Mouse (Mus musculus): ENCODE measurements around the gene Traf3ip1.
"Not testable (repeated sequence)": the region's sequence is repeated elsewhere in the genome, so short reads cannot be mapped to it uniquely, and the experiment has no call there.

Gene Traf3ip1

GRCm38 (mm10) chr1:91465244-91465643, 29.2 kb upstream of the Traf3ip1 start:
- no peak for DNase-seq (ENCODE audit: low read depth in 1 of 2, low spot score in 2 of 2)

DNA sequence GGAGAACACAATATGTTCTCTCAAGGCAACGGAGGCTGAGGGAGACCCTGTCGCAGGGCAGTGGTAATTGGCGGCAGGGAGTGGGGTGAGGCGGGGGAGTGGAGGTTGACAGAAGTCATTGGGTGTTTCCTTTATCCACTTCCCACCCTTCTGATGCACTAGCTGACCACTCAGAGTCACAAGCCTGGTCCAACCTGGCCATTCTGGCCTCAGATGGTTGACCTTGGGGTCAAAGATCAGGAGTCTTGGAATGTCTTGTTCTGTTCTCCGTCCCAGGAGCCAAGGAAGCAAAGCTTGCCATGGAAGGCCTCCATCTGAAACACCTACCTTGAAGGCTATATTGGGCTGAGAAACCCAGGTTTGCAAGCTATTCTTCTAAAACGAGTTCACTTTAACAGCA, 28.3 kb upstream of the Traf3ip1 start:
- no peak for DNase-seq (ENCODE audit: low read depth in 1 of 2, low spot score in 2 of 2)

DNA sequence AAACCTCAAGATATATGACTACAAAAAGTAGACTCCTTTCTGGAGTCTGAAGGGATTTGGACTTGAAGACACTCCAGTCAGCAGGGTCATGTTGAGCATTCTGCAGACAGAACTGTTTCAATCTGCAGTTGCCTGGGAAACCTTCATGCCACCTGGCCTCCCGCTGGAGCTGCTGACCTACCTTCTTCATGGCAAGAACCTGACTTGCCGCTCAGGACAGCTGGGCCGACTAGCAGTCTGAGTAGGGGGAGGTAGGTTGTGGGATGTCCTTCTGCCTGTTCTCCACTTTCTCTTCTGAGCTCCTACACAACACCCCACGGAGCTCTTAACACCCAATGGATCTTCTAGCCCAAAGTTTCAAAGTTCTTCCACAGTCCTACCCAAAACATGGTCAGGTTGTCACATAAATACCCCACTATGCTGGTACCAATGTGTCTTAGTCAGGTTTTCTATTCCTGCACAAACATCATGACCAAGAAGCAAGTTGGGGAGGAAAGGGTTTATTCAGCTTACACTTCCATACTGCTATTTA, 24.5 kb upstream of the Traf3ip1 start:
- no peak for DNase-seq (ENCODE audit: low read depth in 1 of 2, low spot score in 2 of 2)

DNA sequence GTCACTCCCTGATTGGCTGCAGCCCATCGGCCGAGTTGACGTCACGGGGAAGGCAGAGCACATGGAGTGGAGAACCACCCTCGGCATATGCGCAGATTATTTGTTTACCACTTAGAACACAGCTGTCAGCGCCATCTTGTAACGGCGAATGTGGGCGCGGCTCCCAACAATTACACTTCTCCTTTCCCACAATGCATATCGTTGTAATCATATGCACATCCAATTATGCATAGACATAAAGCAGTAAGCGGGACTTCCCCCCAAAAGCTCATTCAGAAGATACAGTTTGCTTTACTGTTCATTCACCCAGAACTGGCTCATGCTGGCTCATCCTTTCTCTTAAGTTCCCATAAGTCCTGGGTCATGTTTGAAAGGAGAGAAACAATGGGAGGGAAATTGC, 16.3 kb upstream of the Traf3ip1 start:
- not testable (repeated sequence) for DNase-seq (ENCODE audit: low read depth in 1 of 2, low spot score in 2 of 2)

DNA sequence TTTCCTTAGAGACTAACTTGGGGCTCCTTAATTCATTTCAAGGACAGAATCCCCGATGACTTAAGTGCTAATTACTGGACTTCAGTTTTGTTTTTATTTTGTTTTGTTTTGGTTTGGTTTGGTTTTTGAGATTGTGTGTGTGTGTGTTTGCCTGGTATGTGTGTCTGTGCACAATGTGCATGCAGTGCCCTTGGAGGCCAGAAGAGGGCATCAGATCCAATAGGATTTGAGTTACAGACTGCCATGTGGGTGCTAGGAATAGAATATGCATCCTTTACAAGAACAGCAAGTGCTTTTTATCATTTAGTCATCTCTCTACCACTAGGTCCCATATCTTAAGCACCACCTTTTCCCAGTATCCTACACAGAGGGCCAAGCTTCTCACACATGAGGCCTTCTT, 15.5 kb upstream of the Traf3ip1 start:
- DNase-seq (ENCODE audit: low read depth in 1 of 2, low spot score in 2 of 2): no peak

DNA sequence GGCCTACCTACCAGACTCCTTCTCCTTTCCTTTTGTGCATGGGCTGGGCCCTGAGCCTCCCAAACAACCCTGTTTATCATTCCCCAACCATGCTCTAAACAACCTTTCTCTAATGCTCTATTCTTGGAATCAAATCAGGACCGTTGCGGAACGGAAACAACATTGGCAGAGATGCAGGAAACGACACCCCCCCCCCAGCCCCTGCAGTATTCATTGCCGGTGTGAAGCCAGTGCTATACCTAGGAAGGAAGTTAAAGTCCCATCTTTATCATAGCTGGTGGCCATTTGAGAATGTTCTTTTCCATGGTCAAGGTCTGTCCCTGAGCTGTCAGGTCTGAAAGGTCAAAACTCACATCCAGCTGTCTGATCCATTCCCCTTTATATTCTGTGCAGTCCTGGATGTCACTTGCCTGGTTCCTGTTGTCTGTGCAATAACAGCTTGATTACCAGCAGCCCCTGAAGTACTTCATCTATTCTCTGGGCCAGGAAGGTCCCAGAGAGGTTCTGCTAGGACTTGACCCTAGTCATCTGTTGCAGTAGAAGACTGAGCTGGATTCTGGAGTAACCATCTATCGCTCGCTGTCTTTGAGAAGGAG, 11.7 kb upstream of the Traf3ip1 start:
- no peak for DNase-seq (ENCODE audit: low read depth in 1 of 2, low spot score in 2 of 2)

GRCm38 (mm10) chr1:91483304-91484010, 11.0 kb upstream of the Traf3ip1 start:
- DNase-seq (ENCODE audit: low read depth in 1 of 2, low spot score in 2 of 2): peak; percentile 31 to 43

GRCm38 (mm10) chr1:91484011-91484346, 10.5 kb upstream of the Traf3ip1 start:
- no peak for DNase-seq (ENCODE audit: low read depth in 1 of 2, low spot score in 2 of 2)

GRCm38 (mm10) chr1:91485422-91485821, 9.0 kb upstream of the Traf3ip1 start:
- no peak for DNase-seq (ENCODE audit: low read depth in 1 of 2, low spot score in 2 of 2)

DNA sequence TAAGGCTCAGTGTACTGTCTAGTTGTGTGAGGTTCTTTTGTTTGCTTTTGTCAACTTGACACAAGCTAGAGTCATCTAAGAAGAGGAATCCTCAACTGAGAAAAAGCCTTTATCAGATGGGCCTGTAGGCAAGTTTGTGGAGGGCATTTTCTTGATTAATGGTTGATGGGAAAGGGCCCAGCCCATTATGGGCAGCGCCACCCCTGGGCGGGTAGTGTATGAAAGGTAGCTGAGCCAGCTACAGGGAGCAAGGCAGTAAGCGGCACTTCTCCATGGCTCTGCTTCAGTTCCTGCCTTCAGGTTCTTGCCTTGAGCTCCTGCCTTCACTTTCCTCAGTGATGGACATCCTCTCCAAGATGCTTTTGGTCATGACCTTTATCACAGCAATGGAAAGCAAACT, 8.3 kb upstream of the Traf3ip1 start:
- no peak for DNase-seq (ENCODE audit: low read depth in 1 of 2, low spot score in 2 of 2)

GRCm38 (mm10) chr1:91490322-91490721, 4.1 kb upstream of the Traf3ip1 start:
- DNase-seq (ENCODE audit: low read depth in 1 of 2, low spot score in 2 of 2): no peak

- no peak for DNase-seq (ENCODE audit: low read depth in 1 of 2, low spot score in 2 of 2)
These were observed 1.7 kb upstream of the Traf3ip1 start for GRCm38 (mm10) chr1:91492740-91493139.

- no peak for DNase-seq (ENCODE audit: low read depth in 1 of 2, low spot score in 2 of 2)
These were observed 509 bp upstream of the Traf3ip1 start for GRCm38 (mm10) chr1:91493938-91494337.

DNA sequence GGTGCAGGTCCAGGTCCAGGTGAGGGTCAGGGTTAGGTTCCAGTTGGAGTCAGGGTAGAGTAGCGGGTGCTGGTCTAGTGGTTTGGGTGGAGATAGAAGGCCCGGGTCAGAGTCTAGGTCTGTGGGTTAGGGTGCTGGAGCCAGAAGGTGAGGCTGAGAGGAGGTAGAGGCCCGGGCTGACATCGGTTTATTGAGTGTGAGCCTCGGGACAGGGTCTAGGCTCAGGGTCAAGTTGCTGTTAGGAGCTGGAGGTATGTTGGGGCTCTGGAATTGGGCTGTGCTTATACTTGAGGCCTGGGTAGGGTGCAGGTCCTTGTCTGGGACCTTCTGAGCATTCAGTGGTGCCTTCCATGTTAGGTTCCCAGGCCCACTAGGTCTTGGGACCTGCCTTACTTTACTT, 874 bp downstream of the Traf3ip1 start:
- no peak for DNase-seq (ENCODE audit: low read depth in 1 of 2, low spot score in 2 of 2)

- DNase-seq (ENCODE audit: low read depth in 1 of 2, low spot score in 2 of 2): no peak
These were observed 4.1 kb downstream of the Traf3ip1 start for GRCm38 (mm10) chr1:91498579-91498978.

DNA sequence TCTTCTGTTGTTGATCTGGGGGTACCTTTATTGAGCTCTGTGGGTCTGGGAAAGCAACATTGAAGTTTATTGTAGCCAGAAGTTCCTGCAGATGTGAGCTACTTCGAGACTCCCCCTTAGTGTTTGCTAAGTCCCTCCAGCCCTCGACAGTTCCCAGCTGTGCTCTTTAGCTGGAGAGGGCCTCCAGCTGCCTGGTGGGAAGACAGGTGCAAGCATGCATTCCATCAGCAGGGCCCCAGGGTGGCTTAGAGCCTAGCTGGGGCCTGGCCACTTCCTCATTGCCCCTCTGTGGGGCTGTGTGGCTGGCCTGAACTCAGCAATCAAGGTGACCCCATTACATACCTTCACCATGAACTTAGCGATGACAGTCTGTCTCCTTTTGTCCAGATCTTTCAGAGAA, 10.2 kb downstream of the Traf3ip1 start:
- DNase-seq (ENCODE audit: low read depth in 1 of 2, low spot score in 2 of 2): no peak

GRCm38 (mm10) chr1:91514916-91515315, 20.5 kb downstream of the Traf3ip1 start:
- no peak for DNase-seq (ENCODE audit: low read depth in 1 of 2, low spot score in 2 of 2)

- DNase-seq (ENCODE audit: low read depth in 1 of 2, low spot score in 2 of 2): no peak
These were observed 21.2 kb downstream of the Traf3ip1 start for GRCm38 (mm10) chr1:91515642-91516041.

- DNase-seq (ENCODE audit: low read depth in 1 of 2, low spot score in 2 of 2): no peak
These were observed 29.3 kb downstream of the Traf3ip1 start for GRCm38 (mm10) chr1:91523759-91524158.

DNA sequence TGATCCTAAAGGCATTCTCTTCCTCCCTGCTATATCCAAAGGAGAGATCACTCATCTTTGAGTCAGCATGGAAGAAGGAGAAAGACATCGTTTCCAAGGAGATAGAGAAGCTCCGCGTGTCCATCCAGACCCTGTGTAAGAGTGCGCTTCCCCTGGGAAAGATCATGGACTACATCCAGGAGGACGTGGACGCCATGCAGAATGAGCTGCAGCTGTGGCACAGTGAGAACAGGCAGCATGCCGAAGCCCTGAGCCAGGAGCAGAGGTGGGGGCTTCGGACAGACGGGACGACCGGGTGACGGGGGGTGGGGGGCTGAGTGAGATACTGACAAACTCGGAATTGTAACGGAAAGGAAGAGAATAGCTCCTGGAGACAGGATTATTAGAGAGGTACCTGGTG, 31.4 kb downstream of the Traf3ip1 start:
- DNase-seq (ENCODE audit: low read depth in 1 of 2, low spot score in 2 of 2): no peak

DNA sequence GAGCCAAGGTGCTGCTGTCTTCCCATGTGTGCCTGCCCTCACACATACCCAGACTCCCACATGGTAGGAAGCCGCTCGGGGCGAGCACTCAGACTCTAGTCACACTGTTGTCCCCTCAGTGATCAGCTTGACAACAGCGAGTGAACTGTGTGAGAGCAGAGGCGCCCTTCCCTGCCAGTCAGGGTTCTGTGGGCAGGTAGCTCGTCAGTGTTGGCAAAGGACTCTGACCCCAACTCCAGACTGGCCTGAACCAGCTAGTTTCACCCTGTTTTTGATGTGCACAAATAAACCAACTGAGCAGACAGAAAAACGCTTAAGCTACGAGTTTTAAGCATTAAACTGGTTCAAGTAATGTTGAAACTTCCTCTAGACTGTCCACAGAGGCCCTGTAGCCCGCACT, 35.7 kb downstream of the Traf3ip1 start:
- DNase-seq (ENCODE audit: low read depth in 1 of 2, low spot score in 2 of 2): no peak

DNA sequence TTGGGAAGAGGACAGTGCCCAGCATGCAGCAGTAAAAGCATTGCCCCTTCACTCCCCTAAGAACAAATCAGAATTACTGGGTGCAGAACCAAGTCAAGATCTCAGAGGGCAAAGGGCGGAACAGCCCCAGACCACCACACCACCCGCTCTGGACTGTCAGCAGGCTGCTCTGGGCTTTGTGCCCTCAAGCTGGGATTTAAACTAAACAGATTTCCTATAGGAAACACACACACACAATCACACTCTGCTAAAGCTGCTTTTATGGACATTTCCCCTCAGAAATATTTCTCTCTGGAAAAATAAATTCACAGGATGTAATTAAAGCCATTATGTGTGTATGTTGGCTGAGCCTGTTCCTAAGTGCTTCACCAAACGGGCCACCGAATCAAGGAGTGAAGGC, 37.8 kb downstream of the Traf3ip1 start:
- DNase-seq (ENCODE audit: low read depth in 1 of 2, low spot score in 2 of 2): no peak

DNA sequence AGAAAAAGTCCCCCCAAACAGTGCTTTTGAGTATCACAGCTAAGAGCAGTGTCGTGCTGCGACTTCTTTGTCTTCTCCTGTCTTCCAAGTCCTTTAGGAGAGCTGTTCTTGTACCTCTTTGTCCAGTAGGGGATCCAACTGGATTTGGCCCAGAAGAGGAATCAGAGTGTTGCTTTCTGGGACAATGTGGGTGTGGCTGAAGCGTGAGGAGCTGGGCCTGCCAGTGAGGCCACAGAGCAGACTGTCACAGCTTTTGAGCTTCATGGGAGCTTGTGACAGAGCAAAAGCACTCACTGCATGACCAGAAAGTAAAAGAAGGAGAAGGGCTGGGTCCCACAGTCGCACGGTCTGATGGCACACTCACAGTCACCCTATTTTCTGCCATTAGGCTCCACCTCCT, 38.4 kb downstream of the Traf3ip1 start:
- DNase-seq (ENCODE audit: low read depth in 1 of 2, low spot score in 2 of 2): no peak
